Mouse (Mus musculus) cortical plate, adult 2 months (tissue): ENCODE results near the gene Hoxa5. TPM values are rescaled to one million over a fixed set of nuclear protein-coding genes. Genes with fewer than 3 reads are reported as not detected.

Source experiments
- H3K27ac ChIP-seq: fragments of 200-500 bp; 2 replicates; pipeline ENCODE4 v1.5.1; 2012; ENCODE audit warnings: low read length, control low read depth, inconsistent platforms; ENCODE audit not compliant: insufficient read depth
- H3K4me1 ChIP-seq: fragments of 200-500 bp; 2 replicates; pipeline ENCODE4 v1.6.1; 2011; ENCODE audit warnings: low read length; ENCODE audit not compliant: control insufficient read depth, insufficient read depth
- H3K4me3 ChIP-seq: fragments of 200-500 bp; 2 replicates; pipeline ENCODE4 v1.5.1; 2011; ENCODE audit warnings: mild to moderate bottlenecking, low read length, control low read depth; ENCODE audit not compliant: insufficient read depth
- CTCF ChIP-seq: fragments of 200-500 bp; IDR thresholded peaks from 2 replicates; pipeline ENCODE4 v1.5.1; 2011; ENCODE audit warnings: mild to moderate bottlenecking, control low read depth, low read length; ENCODE audit not compliant: insufficient read depth; ENCODE audit errors: extremely low read depth
- POLR2A ChIP-seq: fragments of 200-500 bp; IDR thresholded peaks from 2 replicates; pipeline ENCODE4 v1.6.1; 2011; ENCODE audit warnings: mild to moderate bottlenecking, low read length, control low read depth; ENCODE audit not compliant: insufficient read depth; ENCODE audit errors: extremely low read depth
- polyA plus RNA-seq: library from polyadenylated mRNA; depleted of rRNA; stranded (reverse); fragments of >200 nt; gene quantifications from 2 replicates; pipeline ENCODE4 v1.2.3, GENCODE M21; 2012; rRNA removed

Gene Hoxa5
- polyA plus RNA-seq, 1 experiment: not detected

DNA sequence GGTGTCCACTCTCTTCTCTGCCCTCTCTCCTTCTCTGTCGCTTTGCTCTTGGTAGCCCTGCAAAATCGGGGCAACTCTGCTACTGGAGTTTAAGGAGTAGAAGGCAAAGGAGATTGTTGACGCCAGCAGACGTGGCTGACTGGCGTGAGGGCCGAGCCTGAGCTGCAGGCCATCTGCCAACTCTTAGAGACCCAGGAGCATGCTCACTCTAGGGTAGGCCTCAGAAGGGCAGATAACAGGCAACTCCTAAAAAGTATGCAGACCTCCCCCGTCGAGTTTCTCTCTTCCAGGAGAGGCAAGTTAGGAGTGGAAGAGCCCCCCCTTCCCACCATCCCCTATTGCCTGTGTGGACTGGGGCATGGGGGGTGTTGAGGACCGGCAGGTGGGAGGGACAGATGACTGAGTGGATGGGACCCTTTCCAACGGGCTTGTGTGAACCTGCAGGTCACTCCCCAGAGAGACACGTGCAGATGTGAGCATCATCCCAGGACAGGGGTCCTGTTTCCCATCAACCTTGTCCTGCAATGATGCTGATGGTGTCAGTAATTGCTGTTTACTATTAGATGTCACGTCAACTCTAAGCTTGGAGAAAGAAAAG lies 45.1 kb downstream of the Hoxa5 start:
- Histone ChIP-seq H3K4me1 (no peaks in the 10 kb centered on the region), H3K27ac (no peak overlapping the region), H3K4me3 (no peak overlapping the region)
- TF ChIP-seq CTCF: no peak
- TF ChIP-seq POLR2A: no peak

DNA sequence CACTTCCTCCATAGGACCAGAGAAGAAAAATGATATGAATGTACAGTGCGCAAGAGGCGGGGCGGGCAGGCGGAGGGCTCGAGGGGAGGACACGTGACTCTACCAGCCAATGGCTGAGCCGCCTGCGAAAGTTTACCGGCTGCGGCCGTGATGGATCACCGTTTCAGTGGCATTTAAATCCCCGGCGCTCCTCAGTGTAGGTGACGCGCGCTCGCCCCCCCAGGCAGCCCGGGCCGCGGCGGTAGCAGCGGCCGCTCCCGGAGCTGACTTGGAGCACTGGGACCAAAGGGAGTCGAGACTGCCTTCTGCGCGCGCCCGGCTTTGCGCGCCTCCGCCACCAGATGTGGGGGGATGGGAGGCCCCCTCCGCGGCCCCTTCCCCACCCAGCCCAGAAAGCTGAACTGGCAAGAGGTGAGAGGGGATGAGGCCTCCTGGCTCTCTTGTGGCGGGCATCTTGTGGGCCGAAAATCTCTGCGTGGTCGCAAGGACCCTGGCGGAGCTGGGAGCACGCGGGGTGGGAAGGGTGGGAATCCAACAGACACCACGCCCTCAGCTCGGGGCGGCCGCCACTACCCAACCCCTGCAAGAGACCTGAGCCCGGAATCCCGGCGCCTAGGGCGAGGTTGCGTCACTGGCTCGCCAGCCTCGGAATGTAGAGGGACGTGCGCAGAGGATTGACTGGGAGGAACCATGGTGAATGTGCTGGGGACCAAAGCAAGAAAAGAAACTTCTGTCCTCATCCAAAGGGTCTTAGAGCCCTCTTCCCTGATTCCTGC lies 45.9 kb downstream of the Hoxa5 start, which contains the start of gene Hoxa1:
TSS of gene Hoxa1 (minus strand) at position 42 of the 776 bp plus-strand sequence.
- Histone ChIP-seq H3K4me1 (no peaks in the 10 kb centered on the region), H3K4me3 (no peak within 1 kb of the TSS), H3K27ac (no peak within 1 kb of the TSS)
- TF ChIP-seq POLR2A: no peak
- TF ChIP-seq CTCF: no peak

DNA sequence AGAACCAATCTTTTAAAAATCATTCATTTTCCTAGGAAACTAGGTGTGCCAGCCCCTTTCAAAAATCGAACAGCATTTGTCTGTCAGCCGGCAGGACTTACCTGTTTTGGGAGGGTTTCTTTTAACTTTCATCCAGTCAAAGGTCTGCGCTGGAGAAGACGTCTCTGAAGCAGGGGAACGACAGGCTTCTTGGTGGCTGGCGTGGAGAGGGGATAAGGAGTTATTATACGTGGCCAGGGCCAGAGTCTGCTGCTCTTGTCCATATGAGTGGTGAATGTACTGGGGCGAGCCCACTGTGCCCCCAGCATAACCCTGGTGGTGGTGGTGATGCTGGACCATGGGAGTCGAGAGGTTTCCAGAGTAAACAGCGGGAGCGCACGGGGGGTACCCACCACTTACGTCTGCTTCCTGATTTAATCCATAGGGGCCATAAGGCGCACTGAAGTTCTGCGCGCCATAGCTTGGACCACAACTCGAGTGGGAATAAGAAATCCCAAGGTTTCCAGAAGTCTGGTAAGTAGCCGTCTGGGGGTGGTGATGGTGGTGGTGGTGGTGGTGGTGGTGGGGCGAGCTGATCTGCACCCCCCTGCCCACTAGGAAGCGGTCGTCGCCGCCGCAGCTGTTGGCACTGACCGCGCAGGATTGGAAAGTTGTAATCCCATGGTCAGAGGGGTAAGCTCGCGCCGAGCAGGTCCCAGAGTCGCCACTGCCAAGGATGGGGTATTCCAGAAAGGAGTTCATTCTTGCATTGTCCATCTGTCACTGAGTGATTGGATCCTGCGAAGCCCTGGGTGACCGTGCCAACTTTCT lies 46.7 kb downstream of the Hoxa5 start:
- Histone ChIP-seq H3K27ac (no peak overlapping the region), H3K4me1 (no peaks in the 10 kb centered on the region), H3K4me3 (no peak overlapping the region)
- TF ChIP-seq CTCF: no peak
- TF ChIP-seq POLR2A: no peak

DNA sequence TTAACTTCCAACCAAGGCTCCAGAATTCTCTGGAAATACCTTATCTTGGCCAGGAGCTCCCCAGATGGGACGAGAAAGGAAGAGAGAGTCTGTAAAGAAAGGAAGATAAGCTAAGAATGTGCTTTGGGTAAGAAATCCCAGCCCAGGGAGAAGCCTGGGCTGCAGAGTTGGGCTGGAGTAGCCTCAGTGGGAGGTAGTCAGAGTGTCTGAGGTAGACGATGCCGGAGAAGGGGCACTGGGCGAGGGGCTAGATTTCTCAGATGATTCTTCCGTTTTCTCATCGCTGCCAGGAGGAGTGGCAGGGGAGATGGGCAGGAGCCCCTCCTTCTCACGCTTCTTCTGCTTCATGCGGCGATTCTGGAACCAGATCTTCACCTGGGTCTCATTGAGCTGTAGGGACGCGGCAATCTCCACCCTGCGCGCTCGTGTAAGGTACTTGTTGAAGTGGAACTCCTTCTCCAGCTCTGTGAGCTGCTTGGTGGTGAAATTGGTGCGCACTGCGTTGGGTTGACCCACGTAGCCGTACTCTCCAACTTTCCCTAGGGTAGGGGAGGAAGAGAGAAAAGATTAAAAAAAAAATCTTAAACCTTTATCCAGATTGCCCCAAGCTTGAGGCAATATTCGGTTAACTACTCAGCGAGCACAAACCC lies 47.7 kb downstream of the Hoxa5 start:
- Histone ChIP-seq H3K4me1 (no peaks in the 10 kb centered on the region), H3K27ac (no peak overlapping the region), H3K4me3 (no peak overlapping the region)
- TF ChIP-seq CTCF: no peak
- TF ChIP-seq POLR2A: no peak

DNA sequence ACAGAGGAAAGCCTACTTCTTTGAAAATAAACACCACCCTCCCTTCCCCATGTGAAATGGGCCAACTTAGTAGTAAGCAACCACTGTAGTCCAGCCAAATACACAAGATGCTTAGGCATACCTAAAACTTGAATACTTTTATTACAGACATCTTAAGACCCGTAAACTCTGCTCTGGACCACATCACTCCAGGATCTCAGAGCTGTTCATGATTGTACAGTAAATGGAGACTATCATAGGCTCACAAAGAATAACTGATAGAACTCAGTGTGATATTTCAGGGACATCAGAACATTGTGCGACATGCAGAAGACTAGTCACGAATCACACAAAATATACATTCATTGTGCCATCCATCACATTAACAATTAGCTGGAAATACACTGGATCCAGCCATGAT lies 48.9 kb downstream of the Hoxa5 start:
- no peak overlapping the region for H3K27ac ChIP-seq
- no peak overlapping the region for H3K4me3 ChIP-seq
- H3K4me1 ChIP-seq: no peaks in the 10 kb centered on the region
- TF ChIP-seq POLR2A: no peak
- TF ChIP-seq CTCF: no peak

DNA sequence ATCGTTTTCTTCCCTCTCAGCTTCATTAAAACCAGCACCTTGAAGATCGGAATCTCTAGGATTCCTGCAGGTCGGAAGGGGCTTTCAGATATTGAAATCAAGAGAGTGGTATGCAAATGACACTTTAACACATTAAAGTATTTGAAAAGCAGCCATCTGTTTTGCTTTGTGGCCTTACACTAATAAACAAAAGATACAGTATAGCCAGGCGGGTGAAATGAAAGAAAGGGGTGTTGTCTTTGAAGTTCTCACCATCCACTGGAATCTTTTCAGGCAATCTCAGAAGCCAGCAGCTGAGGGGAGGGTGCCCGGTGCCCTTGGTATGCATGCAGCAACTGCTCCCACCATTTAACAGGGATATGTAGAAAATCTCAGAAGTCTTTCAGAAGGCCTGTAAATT lies 50.3 kb downstream of the Hoxa5 start:
- TF ChIP-seq CTCF (no peak), POLR2A (no peak)
- no peak overlapping the region for H3K4me3 ChIP-seq
- H3K27ac ChIP-seq: no peak overlapping the region
- H3K4me1 ChIP-seq: no peaks in the 10 kb centered on the region

DNA sequence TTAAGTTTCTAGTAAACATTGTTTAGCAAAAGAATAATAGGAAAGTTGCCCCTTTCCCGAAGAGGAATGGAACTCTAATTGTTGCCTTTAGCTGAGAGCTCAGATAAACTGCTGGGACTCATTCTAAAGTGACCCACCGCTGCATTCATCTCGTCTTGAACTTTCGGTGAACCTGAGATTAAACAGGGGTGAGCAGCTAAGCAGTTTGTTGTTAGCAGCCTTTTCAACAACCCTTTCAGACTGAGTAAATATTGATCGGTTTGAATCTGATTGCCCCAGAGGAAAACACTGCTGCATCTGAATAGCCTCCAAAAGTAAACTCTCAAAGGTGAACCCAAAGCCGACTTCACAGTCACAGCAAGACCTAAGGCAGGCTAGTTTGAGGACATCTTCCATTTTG lies 51.1 kb downstream of the Hoxa5 start:
- no peak overlapping the region for H3K27ac ChIP-seq
- TF ChIP-seq CTCF (no peak), POLR2A (no peak)

DNA sequence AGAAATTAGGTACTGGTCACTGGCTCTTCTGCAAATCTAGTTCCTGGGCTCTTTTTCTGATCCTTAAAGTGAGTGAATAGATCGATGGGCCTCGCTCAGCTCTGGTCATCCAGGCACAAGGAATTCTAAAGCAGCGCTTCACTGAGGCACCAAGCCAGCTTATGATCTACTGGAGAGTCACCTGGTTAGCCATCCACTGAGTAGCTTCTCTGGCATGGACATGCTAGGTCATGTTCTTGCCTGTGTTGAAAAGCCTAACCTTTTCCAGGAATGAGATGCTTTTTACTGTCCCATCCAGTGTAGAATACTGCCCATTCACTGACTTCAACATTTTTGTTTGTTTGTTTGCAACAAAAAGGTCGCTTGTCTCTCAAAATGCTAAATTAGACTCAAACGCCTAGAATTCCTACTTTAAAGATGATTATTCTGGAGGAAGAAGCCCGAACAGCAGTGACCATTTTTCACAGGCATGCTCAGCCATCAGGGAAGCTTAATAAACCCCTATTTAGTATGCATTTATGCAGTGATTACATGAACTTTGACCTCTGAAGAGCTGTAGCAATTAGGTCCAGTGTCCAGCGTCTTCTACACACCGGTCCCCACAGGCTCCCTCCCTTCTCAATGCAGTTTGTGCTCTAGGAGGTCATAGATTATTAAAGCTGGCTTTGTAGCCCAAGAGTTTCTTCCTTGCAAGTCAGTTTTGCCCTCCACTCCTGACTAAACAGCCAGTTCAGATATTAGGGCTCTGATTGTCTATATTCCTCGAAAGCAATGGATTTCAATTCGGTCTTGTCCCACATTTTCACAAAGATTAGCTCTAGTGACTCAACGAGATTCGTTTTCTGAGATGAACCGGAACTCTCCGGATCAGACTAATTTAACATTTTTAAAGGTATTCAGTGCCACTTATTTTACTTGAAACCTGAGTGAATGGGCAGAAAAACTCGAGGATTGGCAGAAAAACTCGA lies 51.9 kb downstream of the Hoxa5 start:
- no peak overlapping the region for H3K27ac ChIP-seq
- TF ChIP-seq POLR2A (no peak), CTCF (no peak)
- no peak overlapping the region for H3K4me3 ChIP-seq
- H3K4me1 ChIP-seq: no peaks in the 10 kb centered on the region

More for the DNA sequence above, 51.1 kb downstream of the Hoxa5 start:
- Histone ChIP-seq H3K4me1 (no peaks in the 10 kb centered on the region), H3K4me3 (no peak overlapping the region)

Other genes starting within 250 kb of the Hoxa5 start
- gene Skap2, start 192.0 kb downstream of the Hoxa5 start, polyA plus RNA-seq: 10.3 and 10.9 TPM in 2 replicates
- gene Hoxa1, start 46.3 kb downstream of the Hoxa5 start, polyA plus RNA-seq: not detected in 2 replicates
- not detected in 2 replicates for gene Hoxa2, start 39.8 kb downstream of the Hoxa5 start, polyA plus RNA-seq
- gene 5730596B20Rik, start 27.1 kb downstream of the Hoxa5 start, polyA plus RNA-seq: not detected in 2 replicates
- gene Hoxa4, start 12.8 kb downstream of the Hoxa5 start, polyA plus RNA-seq: not detected in 2 replicates
- gene Hoxa6, start 4.1 kb upstream of the Hoxa5 start, polyA plus RNA-seq: not detected in 2 replicates
- gene Hoxa3, start 8.7 kb upstream of the Hoxa5 start, polyA plus RNA-seq: not detected in 2 replicates
- not detected in 2 replicates for gene Gm28308, start 8.8 kb upstream of the Hoxa5 start, polyA plus RNA-seq
- gene Hoxa7, start 17.3 kb upstream of the Hoxa5 start, polyA plus RNA-seq: 0.04 TPM in 1 of 2 replicates, not detected in the other
- gene Hoxa9, start 26.5 kb upstream of the Hoxa5 start, polyA plus RNA-seq: not detected in 2 replicates
- not detected in 2 replicates for gene Hoxa10, start 36.3 kb upstream of the Hoxa5 start, polyA plus RNA-seq
- not detected in 2 replicates for gene Hoxa11, start 41.2 kb upstream of the Hoxa5 start, polyA plus RNA-seq
- gene Hoxa13, start 56.3 kb upstream of the Hoxa5 start, polyA plus RNA-seq: not detected in 2 replicates
- gene Evx1, start 108.9 kb upstream of the Hoxa5 start, polyA plus RNA-seq: not detected in 2 replicates